Mouse (Mus musculus) retina, postnatal 1 day (tissue): ENCODE measurements around the gene Gm9964.

Experiments used
- DNase-seq: peaks from one replicate; pipeline ENCODE4 v3.0.0-alpha.2; 2012

Gm9964 gene

DNA sequence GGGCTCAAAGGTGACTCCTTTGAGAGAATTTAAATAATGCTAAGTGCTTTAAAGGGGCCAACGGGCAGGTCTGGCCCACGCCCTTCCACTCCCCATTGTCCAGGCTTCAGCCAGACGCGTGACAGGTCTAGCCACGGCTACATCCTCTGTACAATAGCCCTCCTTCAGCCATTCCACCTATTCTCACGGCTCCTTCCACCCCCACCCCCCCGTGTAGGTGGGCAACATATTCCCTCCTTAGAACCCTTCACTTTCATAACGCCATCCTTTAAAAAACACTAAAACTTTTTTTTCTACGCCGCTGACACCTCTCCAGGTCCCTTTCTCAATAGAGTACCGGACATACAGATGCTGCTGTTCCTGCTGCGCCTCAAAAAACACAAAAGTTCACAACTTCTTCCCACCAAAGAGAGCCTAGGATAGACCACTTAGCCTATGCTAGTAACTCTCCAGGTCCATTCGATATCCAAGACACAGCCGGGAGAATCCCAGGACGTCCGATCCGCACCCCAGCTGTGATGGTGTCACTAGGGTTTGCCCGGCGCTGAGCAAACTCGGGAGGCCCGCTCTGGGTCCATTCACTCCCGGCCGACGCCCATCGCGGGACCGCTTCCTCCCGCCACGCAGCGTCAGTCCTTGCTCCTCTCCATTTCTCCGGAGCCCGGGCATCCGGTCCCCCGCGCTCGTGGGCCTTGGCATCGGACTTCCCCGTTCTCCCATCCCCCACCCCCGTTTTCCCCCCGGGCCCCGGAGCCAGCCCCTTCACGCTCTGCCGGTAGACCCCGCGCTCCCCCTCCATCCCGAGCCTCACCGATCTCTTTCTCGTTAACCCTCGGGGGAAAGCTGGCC lies 42.9 kb downstream of the Gm9964 start:
- peak; percentile 35 for DNase-seq

DNA sequence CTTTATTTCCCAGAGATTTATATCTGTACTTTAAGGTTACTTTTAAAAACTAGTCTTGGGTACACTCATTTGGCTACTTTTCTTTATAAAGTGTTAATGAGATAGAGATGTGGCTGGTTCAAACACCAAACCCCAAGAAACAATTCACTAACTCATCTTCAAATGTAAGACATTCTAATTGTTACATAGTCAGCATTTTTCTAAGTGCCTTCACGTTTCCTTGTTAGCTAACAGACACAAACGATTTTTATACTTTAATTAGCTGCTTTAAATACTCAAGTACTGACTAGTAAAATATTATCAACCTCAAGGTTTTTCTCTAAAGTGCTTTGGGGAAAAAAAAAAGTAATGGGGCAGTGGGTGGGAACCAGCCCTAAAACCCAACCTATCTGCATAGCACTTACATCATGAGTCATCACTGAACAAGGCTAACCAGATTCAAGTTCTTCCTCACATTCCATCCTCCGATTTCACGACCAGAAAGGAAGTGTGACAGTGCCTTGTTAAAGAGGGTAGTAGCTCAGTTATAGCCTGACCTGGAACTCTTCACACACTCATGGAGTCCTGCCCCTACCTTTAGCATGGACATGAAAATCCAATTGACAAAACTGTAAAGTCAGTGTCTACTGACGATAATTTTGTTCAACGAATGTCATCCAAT lies 43.7 kb downstream of the Gm9964 start:
- DNase-seq = no peak
